Mouse (Mus musculus) megakaryocyte, embryonic 14.5 days (primary cell): ENCODE measurements around the gene Spata5. TPM values are rescaled to one million over a fixed set of nuclear protein-coding genes. Genes with fewer than 3 reads are reported as not detected.
"Not testable (repeated sequence)": the region's sequence is repeated elsewhere in the genome, so short reads cannot be mapped to it uniquely, and the experiment has no call there.

Experiments
- H3K27me3 ChIP-seq: replicated peaks from 2 replicates; pipeline ENCODE3; 2012; ENCODE audit warnings: inconsistent platforms
- H3K36me3 ChIP-seq: replicated peaks from 2 replicates; pipeline ENCODE3; 2012; ENCODE audit warnings: low read length, inconsistent platforms, mixed read lengths
- H3K4me1 ChIP-seq: 2 replicates; pipeline ENCODE4 v1.6.1; 2012; ENCODE audit warnings: inconsistent platforms
- H3K4me3 ChIP-seq: replicated peaks from 2 replicates; pipeline ENCODE3; 2012; ENCODE audit warnings: moderate library complexity, mild to moderate bottlenecking, inconsistent platforms
- H3K9me3 ChIP-seq: 2 replicates; pipeline ENCODE4 v1.6.1; 2012; ENCODE audit warnings: inconsistent platforms
- FLI1 ChIP-seq: IDR thresholded peaks from 2 replicates; pipeline ENCODE4 v1.6.1; 2012; ENCODE audit warnings: low read length, inconsistent platforms, mixed read lengths
- GATA1 ChIP-seq: IDR thresholded peaks from 3 replicates; pipeline ENCODE4 v1.6.1; 2012; ENCODE audit warnings: mixed read lengths, low read length, inconsistent platforms, borderline replicate concordance
- polyA plus RNA-seq: library from polyadenylated mRNA; stranded (reverse); fragments of >175 nt; gene quantifications from 2 replicates; pipeline ENCODE4 v1.2.3, GENCODE M21; 2012; ENCODE audit warnings: low replicate concordance; ENCODE audit not compliant: insufficient read depth

The Spata5 gene
- polyA plus RNA-seq, 1 experiment = 3.3 TPM

- H3K27me3 ChIP-seq = no peaks in the 10 kb centered on the region
- no peaks in the 10 kb centered on the region for H3K9me3 ChIP-seq
- H3K4me1 ChIP-seq = peaks cover 60% of the 10 kb centered on the region
- peaks cover 2% of the 10 kb centered on the region for H3K36me3 ChIP-seq
- no peak overlapping the region for H3K4me3 ChIP-seq
- TF ChIP-seq FLI1 (no peak), GATA1 (no peak)
These were observed 81.2 kb downstream of the Spata5 start for GRCm38 (mm10) chr3:37500939-37501338.

DNA sequence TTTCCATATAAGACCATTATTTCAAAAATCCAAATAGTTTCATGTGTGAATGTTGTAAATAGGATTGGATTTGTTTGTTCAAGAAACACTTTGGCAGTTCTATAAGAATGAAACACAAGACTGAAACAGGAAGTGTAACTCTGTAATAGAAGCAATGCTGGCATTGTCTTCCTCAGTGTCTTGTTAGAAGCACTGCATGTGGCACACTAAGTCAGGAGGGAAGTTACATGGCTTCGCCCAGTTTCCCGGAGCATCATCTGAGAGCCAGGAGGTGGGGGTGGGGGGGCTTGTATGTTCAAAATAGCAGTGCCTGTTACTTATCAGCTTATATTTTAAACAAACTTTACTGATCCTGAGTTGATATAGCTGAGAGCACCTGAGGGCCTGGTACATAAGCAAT, 82.9 kb downstream of the Spata5 start:
- no peaks in the 10 kb centered on the region for H3K27me3 ChIP-seq
- H3K36me3 ChIP-seq = peaks cover 2% of the 10 kb centered on the region
- H3K9me3 ChIP-seq = no peaks in the 10 kb centered on the region
- H3K4me3 ChIP-seq = peak overlapping the region; percentile 62
- peaks cover 68% of the 10 kb centered on the region for H3K4me1 ChIP-seq
- TF ChIP-seq FLI1 (no peak), GATA1 (no peak)

DNA sequence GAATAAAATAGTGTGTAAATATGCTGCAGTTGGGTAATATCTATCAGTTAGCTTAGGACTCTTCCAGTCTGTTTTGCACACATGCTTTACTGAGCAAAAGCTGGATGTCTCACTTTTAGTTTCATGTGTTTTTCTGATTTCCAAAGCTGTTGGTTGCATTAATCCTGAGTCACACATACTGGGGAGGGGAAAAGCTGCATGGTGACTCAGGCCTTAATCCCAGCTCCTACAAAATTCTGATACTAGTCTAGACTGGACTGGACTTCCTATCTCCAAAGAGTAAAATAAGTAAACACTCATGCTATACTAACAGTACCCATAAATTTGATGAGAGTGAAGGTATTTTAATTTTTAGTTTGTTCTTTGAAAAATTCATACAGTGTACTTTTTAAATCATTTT, 84.2 kb downstream of the Spata5 start:
- Histone ChIP-seq H3K27me3 (no peaks in the 10 kb centered on the region), H3K4me1 (peaks cover 73% of the 10 kb centered on the region), H3K9me3 (no peaks in the 10 kb centered on the region), H3K36me3 (peaks cover 4% of the 10 kb centered on the region), H3K4me3 (no peak overlapping the region)
- TF ChIP-seq GATA1 = no peak
- no peak for TF ChIP-seq FLI1

- Histone ChIP-seq H3K27me3 (no peaks in the 10 kb centered on the region), H3K4me1 (peaks cover 63% of the 10 kb centered on the region), H3K9me3 (no peaks in the 10 kb centered on the region), H3K4me3 (peak overlapping the region; percentile 75), H3K36me3 (peaks cover 5% of the 10 kb centered on the region)
- TF ChIP-seq GATA1 (no peak; the same call in 2 of the 3 replicates), FLI1 (no peak)
These were observed 90.6 kb downstream of the Spata5 start for GRCm38 (mm10) chr3:37510055-37511032.

DNA sequence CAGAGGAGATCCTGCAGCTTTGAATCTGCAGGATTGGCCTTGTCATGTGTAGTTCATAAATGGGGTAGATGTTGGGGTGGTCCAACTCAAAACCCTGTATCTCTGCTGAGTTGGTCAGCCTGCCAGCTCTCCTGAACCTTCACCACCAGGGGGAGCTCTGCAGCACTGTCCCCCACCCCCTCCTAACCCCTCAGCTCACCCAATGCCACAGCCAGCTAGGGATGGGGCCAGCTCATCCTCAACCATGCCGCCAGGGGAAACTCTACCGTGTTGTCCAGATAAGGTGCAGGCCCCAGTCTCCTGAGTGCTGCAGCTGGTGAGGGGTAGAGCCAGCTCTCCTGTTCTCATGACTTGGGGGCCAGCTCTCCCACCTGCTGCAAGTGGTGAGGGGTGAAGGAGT, 95.8 kb downstream of the Spata5 start:
- H3K9me3 ChIP-seq = no peaks in the 10 kb centered on the region
- peak overlapping the region; percentile 51 for H3K4me3 ChIP-seq
- peaks cover 3% of the 10 kb centered on the region for H3K36me3 ChIP-seq
- H3K27me3 ChIP-seq = no peaks in the 10 kb centered on the region
- peaks cover 71% of the 10 kb centered on the region for H3K4me1 ChIP-seq
- TF ChIP-seq FLI1 = no peak
- no peak for TF ChIP-seq GATA1

- H3K36me3 ChIP-seq = peaks cover 3% of the 10 kb centered on the region
- no peaks in the 10 kb centered on the region for H3K27me3 ChIP-seq
- no peaks in the 10 kb centered on the region for H3K9me3 ChIP-seq
- H3K4me1 ChIP-seq = peaks cover 66% of the 10 kb centered on the region
- no peak for TF ChIP-seq FLI1
- no peak for TF ChIP-seq GATA1
- H3K4me3 ChIP-seq = no peak overlapping the region
These were observed 96.7 kb downstream of the Spata5 start for GRCm38 (mm10) chr3:37516379-37516778.

DNA sequence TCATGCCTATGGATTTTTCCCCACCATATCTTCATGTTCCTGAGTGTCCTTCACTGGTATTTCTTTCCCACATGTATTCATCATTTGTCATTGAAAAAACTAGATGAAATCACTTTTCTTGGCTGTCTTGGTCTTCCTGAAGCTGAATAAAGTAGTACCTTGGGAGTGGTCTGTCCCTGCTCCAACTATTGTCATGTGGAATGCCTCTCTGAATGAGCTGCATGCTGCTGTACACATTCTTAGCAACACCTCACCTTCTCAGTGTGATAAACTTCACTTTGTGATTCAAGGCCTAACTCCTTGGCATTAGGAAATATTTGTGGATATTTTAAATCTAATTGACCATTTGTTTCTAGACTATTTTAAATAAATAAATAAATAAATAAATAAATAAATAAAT, 98.9 kb downstream of the Spata5 start:
- TF ChIP-seq GATA1 (no peak), FLI1 (no peak)
- Histone ChIP-seq H3K4me3 (no peak overlapping the region), H3K9me3 (no peaks in the 10 kb centered on the region), H3K36me3 (no peaks in the 10 kb centered on the region), H3K27me3 (no peaks in the 10 kb centered on the region), H3K4me1 (peaks cover 60% of the 10 kb centered on the region)

DNA sequence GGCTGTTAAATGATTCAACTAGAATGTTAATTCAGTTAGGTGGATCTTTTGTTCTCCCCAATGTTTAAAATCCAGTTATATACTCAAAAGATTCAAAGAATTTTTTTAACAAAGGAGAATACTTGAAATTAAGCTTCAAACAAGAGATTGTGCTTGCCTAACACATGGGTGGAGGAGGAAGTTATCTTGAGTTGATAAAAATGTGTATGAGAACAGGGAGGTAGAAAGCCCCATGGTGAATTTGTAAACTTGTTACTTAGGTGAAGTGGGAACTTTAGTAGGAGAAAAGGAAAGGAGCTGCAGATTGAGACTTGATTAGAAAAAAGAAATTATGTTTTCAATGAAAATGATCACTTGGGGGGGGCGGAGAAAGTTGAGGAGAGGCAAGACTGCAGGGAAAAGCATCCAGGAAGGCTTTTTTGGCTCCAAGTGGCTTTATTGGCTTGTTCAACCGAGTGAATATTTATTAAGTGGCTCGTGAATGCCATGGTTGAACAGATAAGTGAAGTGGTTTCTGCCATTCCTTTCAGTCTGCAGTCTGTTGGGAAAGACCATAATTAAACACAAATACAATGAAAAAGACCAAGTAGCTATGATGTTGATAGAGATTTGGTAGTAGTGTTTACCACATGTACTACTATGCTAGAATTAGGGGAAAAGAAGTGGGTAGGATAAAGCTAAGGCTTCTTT, 100.8 kb downstream of the Spata5 start:
- Histone ChIP-seq H3K36me3 (no peaks in the 10 kb centered on the region), H3K9me3 (no peaks in the 10 kb centered on the region), H3K4me3 (no peak overlapping the region), H3K27me3 (no peaks in the 10 kb centered on the region), H3K4me1 (peaks cover 53% of the 10 kb centered on the region)
- TF ChIP-seq FLI1 = no peak

- Histone ChIP-seq H3K9me3 (peaks cover 4% of the 10 kb centered on the region; the same call in 1 of the 2 replicates), H3K4me3 (no peak overlapping the region), H3K27me3 (no peaks in the 10 kb centered on the region), H3K4me1 (peaks cover 37% of the 10 kb centered on the region), H3K36me3 (peaks cover 20% of the 10 kb centered on the region)
- TF ChIP-seq FLI1 (no peak), GATA1 (no peak)
These were observed 112.4 kb downstream of the Spata5 start for GRCm38 (mm10) chr3:37532079-37532478.

DNA sequence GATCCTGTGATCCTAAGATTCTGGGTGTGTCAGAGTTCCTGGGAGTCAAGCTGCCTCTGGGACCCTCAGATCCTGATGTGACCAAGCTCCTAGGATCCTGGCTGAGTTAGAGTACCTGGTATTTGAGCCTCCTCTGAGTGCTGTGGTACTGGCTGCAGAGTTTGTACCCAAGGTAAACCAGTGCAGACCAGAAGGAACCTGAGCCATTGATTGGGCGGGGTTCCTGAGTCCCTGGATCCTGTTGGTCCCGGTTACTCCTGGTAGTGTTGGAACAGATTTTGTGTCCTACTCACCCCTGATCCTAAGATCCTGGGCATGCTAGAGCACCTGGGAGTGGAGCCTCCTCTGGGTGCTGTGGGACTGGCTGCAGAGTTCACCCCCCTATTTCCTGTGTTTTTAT, 121.0 kb downstream of the Spata5 start:
- peaks cover 17% of the 10 kb centered on the region for H3K36me3 ChIP-seq
- H3K27me3 ChIP-seq, H3K9me3 ChIP-seq, H3K4me3 ChIP-seq, H3K4me1 ChIP-seq: not testable (repeated sequence)
